Comparison of ENCODE assay signal across 28 mouse cellular contexts in the genomic region with DNA sequence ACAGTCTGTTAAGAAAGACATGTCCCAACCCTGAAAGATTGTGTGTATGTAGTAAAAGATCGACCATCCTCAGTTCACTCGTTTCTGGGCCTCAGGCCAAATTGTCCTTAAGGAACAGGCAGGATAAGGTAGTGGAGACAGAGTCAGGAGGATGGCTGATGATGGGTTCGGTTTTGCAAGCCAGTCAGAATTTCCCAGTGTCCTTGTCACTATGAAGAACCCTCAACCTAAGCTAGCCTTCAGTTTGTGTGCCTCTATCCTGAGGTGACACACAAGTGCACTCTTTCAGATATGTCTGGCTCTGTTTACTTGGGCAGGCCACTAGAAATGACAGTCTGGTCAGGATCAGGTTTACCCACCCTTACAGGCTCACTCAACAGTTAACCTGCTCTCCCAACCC. TPM values are rescaled to one million over a fixed set of nuclear protein-coding genes. Genes with fewer than 3 reads are reported as not detected.
"Had no signal": no experiment of that assay in that cellular context is flagged by ENCODE, and none has a peak within 500 bp of the region (broad histone marks: within the 10 kb centered on the region; RNA-seq: fewer than 3 reads in every experiment).

No protein-coding gene starts in this region.

- DNase-seq: cerebellum, adult 8-10 months; cerebellum, adult 9-10 months; cerebellum, adult 9-11 months; cerebellum, postnatal 10 days; cerebellum, postnatal 14 days; cerebellum, postnatal 25 days; cerebellum, postnatal 36 days; embryo, embryonic 11 days; forebrain, postnatal 0 days; gastrocnemius, adult 2 months; gastrocnemius, postnatal 10 days; gastrocnemius, postnatal 14 days; gastrocnemius, postnatal 25 days; gastrocnemius, postnatal 36 days; heart, adult 18-20 months; heart, adult 2 months had no signal

- H3K9ac ChIP-seq: embryonic facial prominence, embryonic 12.5 days; embryonic facial prominence, embryonic 13.5 days; embryonic facial prominence, embryonic 15.5 days; forebrain, embryonic 12.5 days; forebrain, embryonic 13.5 days; forebrain, embryonic 15.5 days; forebrain, postnatal 0 days had no signal

- H3K27me3 ChIP-seq: embryonic facial prominence, embryonic 12.5 days; embryonic facial prominence, embryonic 13.5 days; embryonic facial prominence, embryonic 15.5 days; forebrain, embryonic 12.5 days; forebrain, embryonic 13.5 days; forebrain, embryonic 15.5 days had no signal

- H3K4me2 ChIP-seq: embryonic facial prominence, embryonic 12.5 days; embryonic facial prominence, embryonic 13.5 days; embryonic facial prominence, embryonic 15.5 days; forebrain, embryonic 12.5 days; forebrain, embryonic 13.5 days; forebrain, embryonic 15.5 days had no signal

- H3K4me1 ChIP-seq: embryonic facial prominence, embryonic 10.5 days; embryonic facial prominence, embryonic 12.5 days; embryonic facial prominence, embryonic 13.5 days; embryonic facial prominence, embryonic 15.5 days; forebrain, embryonic 13.5 days; forebrain, embryonic 15.5 days had no signal

- H3K4me3 ChIP-seq: embryonic facial prominence, embryonic 10.5 days; embryonic facial prominence, embryonic 12.5 days; embryonic facial prominence, embryonic 13.5 days; embryonic facial prominence, embryonic 15.5 days; erythroblast, embryonic 14.5 days; forebrain, embryonic 10.5 days; forebrain, embryonic 12.5 days; forebrain, embryonic 13.5 days; forebrain, embryonic 15.5 days; gastrocnemius, adult 2 months; heart, adult 2 months had no signal

- H3K9me3 ChIP-seq: embryonic facial prominence, embryonic 10.5 days; embryonic facial prominence, embryonic 12.5 days; embryonic facial prominence, embryonic 13.5 days; embryonic facial prominence, embryonic 15.5 days; forebrain, embryonic 10.5 days; forebrain, embryonic 12.5 days; forebrain, embryonic 13.5 days; forebrain, embryonic 15.5 days had no signal

- ATAC-seq: forebrain, embryonic 13.5 days; forebrain, embryonic 14.5 days; forebrain, embryonic 15.5 days; forebrain, embryonic 16.5 days; forebrain, postnatal 0 days had no signal

- H3K27ac ChIP-seq: embryonic facial prominence, embryonic 10.5 days; embryonic facial prominence, embryonic 12.5 days; embryonic facial prominence, embryonic 13.5 days; embryonic facial prominence, embryonic 15.5 days; forebrain, embryonic 10.5 days; forebrain, embryonic 12.5 days; forebrain, embryonic 13.5 days; forebrain, embryonic 15.5 days; gastrocnemius, adult 2 months; heart, adult 2 months had no signal

RNA-seq across cellular contexts. Expression of gene Drd1, which starts 47.8 kb away (rescaled TPM):
- total RNA-seq: gastrocnemius, postnatal 36 days; granulocyte monocyte progenitor cell, adult 5-6 weeks had no signal
- polyA plus RNA-seq: erythroblast, embryonic 14.5 days; forebrain, embryonic 10.5 days had no signal
